Mouse (Mus musculus) lung, adult 18-20 months (tissue): ENCODE results near the gene Klk1b1.
"Not testable (repeated sequence)": the region's sequence is repeated elsewhere in the genome, so short reads cannot be mapped to it uniquely, and the experiment has no call there.

Experiments
- DNase-seq, 2 experiments: peaks; one replicate each; pipeline ENCODE4 v3.0.0; 2022; ENCODE audit warnings: mixed read lengths in 2 of 2

Gene Klk1b1

GRCm38 (mm10) chr7:43966451-43966850 lies at the start of gene Klk1b1:
Klk1b1 (plus strand) TSS chr7:43966751.
- DNase-seq = no peak

GRCm38 (mm10) chr7:43918426-43918825 lies 48.1 kb upstream of the Klk1b1 start:
- no peak for DNase-seq

DNA sequence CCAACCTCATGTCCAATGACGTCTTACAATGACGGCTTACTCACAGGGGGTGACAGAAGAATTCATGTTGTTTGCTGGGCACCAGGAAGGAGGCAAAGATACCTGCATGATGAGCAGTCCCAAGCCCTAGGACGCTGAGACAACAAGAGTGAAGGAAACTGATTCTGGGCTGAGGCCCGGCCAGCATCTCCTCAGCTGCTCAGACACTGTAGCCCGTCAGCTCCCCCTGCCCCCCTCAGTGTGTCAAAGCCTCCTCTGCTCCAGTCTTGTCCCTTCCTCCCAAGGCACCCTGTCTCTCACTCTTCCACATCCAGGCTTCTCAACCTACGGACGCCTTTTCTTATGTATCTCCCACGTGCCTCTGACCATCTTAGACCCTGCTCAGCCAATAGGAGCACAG lies 47.7 kb upstream of the Klk1b1 start:
- no peak for DNase-seq

DNA sequence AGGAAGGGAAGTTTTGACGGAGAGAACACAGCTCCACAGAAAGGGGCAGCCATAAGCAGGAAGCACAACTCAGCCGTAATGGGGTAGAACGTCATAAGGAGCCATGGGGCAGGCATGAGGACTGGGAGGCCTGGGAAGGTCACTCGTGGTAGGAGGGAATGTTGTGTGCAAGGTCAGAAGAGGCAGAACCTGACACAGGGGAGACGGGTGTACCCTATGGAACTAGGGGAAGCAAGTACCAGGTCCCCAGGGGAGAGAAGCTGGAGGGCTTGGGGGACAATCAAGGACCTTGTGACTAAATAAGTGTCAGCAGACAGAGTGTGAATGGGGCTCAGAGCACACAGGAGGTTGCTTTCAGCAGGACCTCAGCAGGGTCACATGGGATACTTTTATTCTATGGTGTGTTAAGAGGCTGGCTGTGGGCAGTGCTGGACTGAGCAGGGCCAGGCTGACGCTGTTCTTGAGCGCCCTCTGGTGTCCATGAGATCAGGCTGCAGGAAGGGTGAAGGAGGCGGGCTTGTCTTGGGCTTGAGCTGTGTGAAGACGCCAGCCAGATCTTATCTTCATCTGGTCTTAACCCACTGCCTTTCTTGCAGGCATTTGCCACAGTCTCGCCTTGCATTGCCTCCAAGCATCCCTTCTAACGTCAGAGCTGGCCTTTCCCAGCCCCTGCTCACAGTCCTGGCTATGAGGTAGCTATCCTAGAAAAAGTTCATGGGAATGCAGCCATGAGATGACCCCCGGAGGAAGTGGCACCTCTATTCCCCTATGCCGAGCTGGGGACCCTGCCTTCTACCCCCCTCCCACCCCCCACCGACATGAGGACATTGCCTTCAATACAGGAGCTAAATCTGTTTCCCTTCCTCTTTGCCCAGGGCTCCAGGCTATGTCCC lies 46.7 kb upstream of the Klk1b1 start:
- DNase-seq = peak; percentile 57 to 62

DNA sequence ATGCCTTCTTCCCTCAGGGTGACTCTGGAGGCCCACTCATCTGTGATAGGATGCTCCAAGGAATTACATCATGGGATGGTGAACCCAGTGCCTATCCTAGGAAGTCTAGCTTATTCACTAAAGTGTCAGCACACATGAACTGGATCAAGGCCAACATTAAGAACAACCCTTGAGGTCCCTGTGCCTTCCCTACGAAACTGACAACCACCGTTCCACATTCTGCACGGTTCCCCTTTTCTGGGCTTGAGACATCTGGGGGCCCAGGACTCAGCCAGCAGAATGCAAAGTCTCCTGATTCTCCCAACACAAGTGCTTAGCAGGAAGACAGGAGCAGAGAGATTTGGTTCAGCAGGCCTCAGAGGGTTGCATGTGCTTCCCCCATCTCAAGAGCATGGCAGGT lies 46.0 kb upstream of the Klk1b1 start:
- peak in 1 of 2 experiments; percentile 8 for DNase-seq

DNA sequence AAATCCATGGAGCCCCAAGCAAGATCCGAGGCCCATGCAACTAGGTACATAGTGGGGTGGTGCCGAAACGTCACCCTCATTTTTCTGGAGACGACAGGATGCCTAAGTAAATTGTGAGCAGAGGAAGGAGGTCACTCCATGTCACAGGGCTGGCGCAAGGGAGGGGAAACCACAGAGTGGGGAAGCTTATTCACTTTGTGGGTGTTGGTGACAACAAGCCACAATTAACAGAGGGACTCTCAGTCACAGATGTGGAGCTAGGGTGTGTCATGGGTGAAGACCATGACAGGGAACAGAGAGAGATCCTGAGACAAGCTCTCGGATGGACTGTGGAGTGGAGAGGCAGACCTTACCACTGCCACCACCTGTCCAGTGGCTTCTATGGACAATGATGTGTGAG lies 45.5 kb upstream of the Klk1b1 start:
- DNase-seq = no peak

- DNase-seq = no peak
Observed at GRCm38 (mm10) chr7:43921941-43922340, 44.6 kb upstream of the Klk1b1 start.

- no peak for DNase-seq
Observed at GRCm38 (mm10) chr7:43925985-43926384, 40.6 kb upstream of the Klk1b1 start.

DNA sequence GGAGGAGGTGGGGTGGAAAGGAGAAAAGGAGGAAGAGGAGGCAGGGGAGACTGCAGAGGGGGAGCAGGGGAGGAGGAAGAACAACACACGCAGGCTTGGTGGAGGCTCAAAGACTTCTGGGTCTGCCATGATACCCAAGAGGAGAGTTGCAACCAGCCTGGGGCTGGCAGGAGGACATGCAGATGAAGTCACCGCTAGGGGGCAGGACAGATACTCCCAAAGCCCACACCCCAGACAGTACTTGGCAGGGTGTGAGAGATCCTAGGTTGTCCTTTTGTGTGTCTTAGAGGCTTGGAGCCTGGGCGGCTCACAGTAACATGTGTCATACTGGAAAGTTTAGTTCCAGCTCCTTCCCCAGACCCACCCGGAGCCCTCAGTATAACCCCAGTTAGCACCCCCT lies 38.0 kb upstream of the Klk1b1 start:
- DNase-seq = peak in 1 of 2 experiments; percentile 10

- DNase-seq = no peak
Observed at GRCm38 (mm10) chr7:43932337-43932736, 34.2 kb upstream of the Klk1b1 start.

- no peak for DNase-seq
Observed at GRCm38 (mm10) chr7:43933440-43933839, 33.1 kb upstream of the Klk1b1 start, which contains the start of gene Klk15. Klk15 (plus strand) TSS chr7:43933740.

DNA sequence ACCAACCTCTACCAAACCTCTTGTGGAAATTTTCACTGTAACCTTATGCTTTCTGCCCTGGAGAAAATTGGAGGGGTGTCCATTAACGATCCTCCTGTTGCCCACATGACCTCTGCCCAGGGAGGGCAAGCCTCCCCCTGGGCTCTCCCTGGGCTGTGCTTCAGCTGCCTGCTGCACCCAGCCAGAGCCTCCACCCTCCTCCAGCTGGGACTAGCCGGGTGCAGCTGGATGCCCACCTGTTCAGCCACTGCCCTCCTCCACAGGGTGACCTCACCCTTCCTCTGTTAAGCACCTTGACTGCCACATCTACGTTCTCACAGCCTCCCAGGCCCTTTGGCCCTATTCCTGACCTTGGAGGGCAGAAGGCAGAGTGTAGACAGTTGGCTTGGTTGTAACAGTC lies 31.8 kb upstream of the Klk1b1 start:
- no peak for DNase-seq

DNA sequence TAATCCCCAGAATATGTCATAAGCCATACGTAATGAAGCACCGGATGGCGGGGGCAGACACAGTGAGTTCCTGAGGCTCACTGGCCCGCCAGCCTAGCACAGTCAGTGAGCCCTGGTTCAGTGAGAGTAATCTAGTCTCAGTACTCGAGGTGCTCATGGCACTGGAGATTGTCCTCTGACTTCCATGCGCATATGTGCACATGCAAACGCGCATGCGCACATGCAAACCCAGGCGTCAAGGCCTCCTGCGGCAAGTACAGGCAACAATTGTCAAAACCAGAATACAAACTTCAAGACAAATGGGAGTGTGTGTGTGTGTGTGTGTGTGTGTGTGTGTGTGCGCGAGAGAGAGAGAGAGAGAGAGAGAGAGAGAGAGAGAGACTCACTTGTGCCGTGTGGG lies 30.0 kb upstream of the Klk1b1 start:
- no peak for DNase-seq

GRCm38 (mm10) chr7:43942293-43942692 lies 24.3 kb upstream of the Klk1b1 start:
- DNase-seq = not testable (repeated sequence)

DNA sequence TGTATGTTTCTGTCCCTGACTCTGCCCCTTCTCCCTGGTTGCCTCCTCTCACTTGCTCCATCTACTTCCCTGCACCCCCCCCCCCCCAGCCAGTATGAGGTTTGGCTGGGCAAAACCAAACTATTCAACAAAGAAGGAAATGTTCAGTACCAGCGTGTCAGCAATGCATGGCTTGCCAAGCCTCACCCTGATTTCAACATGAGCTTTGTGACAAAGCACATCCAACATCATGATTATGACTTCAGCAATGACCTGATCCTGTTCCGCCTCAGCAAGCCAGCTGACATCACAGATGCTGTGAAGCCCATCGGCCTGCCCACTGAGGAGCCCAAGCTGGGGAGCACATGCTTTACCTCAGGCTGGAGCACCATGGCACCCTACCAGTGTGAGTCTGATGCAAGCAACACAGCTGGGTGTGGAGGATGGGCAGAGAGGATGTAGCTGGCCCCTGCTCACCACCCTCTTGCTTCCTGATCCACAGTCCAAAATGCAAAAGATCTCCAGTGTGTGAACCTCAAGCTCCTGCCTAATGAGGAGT lies 21.8 kb upstream of the Klk1b1 start:
- DNase-seq = peak in 1 of 2 experiments; percentile 11

DNA sequence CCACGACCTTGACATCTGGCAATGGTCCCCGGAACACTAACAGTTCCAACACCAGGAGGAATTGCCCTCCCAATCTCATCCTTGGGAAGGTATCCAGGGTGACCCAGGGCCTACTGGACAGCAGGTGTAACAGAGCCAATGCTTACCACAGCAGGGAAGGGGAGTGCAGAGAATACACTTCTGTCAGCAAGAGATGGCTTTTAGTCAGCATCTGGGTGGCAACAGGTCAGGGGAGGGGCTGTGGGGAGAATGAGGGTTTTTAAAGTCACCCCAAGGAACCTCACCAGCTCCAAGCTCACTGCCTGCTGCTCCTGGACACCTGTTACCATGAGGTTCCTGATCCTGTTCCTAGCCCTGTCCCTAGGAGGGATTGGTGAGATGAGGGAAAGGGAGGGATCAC lies 16.2 kb upstream of the Klk1b1 start, which contains the start of gene Klk1b8:
Gene Klk1b8, plus strand, starts transcription at position 301 of the 400 bp plus-strand sequence.
- DNase-seq = no peak

- no peak for DNase-seq
Observed at GRCm38 (mm10) chr7:43952703-43953102, 13.8 kb upstream of the Klk1b1 start.

DNA sequence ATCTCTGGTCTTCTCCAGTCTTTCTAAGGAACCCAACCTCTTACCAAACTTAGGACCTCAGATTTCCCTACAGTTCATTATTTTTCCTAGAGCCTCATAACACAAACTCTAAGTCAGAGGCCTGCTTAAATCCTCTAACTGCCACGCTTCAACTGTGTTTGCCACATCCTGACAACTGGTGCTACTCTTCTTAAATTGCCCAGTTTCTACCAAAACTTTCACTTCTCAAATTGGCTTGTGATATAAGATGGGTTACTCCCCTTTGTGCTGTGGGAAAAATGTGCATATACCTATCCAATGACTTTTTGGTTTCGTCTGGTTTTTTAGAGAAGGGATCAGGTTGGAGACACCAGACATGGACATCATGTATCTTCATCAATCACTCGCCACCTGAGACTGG lies 507 bp downstream of the Klk1b1 start:
- no peak for DNase-seq

DNA sequence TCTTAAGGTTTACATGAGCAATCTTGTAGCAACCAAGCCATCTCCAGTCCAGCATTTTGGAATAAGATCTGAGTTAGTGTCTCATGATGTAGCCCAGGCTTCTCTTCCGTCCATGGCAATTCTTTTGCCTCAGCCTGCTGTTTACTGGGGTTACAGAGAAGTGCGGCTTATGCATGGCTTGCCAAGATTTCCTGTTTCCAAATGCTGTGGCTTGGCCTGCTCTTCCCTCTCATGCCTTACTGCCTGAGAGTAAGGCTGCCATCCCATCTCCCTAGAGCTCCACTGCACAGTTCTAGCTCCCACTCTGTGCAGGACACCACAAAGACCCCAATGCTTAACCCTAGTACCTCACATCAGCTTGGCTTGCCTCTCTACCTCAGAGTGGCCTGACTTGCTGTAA lies 1.1 kb downstream of the Klk1b1 start:
- no peak for DNase-seq

GRCm38 (mm10) chr7:43975761-43976160 lies 9.2 kb downstream of the Klk1b1 start, which contains the start of gene Klk1b9:
Klk1b9 (plus strand) TSS chr7:43976061.
- DNase-seq = not testable (repeated sequence)

DNA sequence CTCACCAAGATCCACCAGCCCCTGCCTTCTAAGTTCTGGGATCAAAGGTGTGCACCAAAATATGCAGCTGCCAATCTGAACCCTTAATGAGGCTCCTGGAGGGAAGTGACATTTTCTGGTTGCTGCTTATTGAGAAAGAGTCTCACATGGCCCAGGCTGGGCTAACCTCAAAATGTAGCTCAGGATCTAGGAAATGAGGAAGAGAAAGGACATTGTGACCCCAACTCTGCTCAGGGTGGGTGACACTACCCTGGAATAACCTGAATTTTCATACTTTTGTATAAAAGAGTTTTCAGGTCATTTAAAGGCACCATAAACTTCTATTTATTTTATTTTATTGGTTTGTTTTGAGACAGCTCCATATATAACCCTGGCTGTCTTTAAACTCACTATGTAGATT lies 19.1 kb downstream of the Klk1b1 start:
- DNase-seq = no peak

GRCm38 (mm10) chr7:43994821-43995220 lies 28.3 kb downstream of the Klk1b1 start:
- DNase-seq = not testable (repeated sequence)

DNA sequence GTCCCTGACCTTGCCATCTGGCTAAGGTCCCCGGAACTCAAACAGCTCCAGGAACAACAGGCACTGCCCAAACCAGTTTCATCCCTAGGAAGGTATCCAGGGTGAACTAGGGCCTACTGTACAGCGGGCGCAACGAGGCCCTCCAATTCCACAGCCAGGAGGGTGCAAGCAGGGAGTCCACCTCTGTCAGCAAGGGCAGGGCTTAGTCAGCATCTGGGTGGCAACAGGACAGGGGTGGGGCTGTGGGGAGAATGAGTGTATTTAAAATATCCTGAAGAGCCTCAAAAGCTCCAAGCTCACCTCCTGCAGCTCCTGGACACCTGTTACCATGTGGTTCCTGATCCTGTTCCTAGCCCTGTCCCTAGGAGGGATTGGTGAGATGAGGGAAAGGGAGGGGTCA lies 29.0 kb downstream of the Klk1b1 start, which contains the start of gene Klk1b11:
Gene Klk1b11, plus strand, starts transcription at position 301 of the 400 bp plus-strand sequence.
- DNase-seq = not testable (repeated sequence)

- no peak for DNase-seq
Observed at GRCm38 (mm10) chr7:44004847-44005246, 38.3 kb downstream of the Klk1b1 start.
